Mouse (Mus musculus) heart, adult 2 months (tissue): ENCODE data around the gene Flnb.

ENCODE experiments used
- CTCF ChIP-seq: fragments of 200-600 bp; IDR thresholded peaks from 2 replicates; pipeline ENCODE4 v1.8.1; 2022; ENCODE audit warnings: antibody characterized with exemption, mild to moderate bottlenecking, moderate library complexity
- EP300 ChIP-seq: fragments of 200-500 bp; IDR thresholded peaks from 2 replicates; pipeline ENCODE4 v1.6.1; 2011; ENCODE audit warnings: low read depth, low read length, control low read depth; ENCODE audit not compliant: insufficient read depth

DNA sequence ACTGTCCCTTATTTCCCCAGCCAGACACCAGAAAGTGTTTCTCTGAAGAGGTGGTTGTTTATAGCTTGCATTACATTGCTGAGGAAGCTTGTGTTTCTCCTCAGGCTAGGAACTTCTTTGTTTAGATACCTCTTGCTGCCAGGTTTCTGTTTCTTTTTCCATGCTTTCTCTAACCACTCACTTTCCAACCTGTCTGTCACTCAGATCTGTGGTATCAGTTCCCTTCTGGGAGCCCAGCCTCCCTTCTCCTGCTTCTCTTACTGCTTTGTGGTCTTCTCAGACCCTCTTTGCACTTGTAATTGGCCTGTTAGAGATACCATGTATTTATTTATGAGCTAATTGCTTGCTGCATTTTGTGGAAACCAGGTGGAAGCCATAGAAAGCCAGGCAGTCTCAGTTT, 105.9 kb downstream of the Flnb start:
- no peak for TF ChIP-seq CTCF
- no peak for TF ChIP-seq EP300
